Mouse (Mus musculus) midbrain, embryonic 13.5 days (tissue): ENCODE data around the gene Hypk. TPM values are rescaled to one million over a fixed set of nuclear protein-coding genes. Genes with fewer than 3 reads are reported as not detected.

Source experiments
- microRNA-seq: library from miRNA; unstranded; fragments of <30 nt; microRNA quantifications from one replicate; pipeline ENCODE4, GENCODE M21; 2016
- polyA plus RNA-seq: library from polyadenylated mRNA; unstranded; fragments of >200 nt; fragmentation: Nextera tagmentation; extraction: Ambion mirVana; gene quantifications from 2 replicates; pipeline ENCODE4 v1.2.1, GENCODE M21; 2015

The Hypk gene
- polyA plus RNA-seq, 1 experiment from 2014 or later, result 118 TPM

Small RNAs within 50 kb of the gene (microRNA-seq; reads per million reads assigned to microRNA genes)
- gene Gm22953, result not detected

Other genes with a start within 250 kb of the Hypk start
- 212 and 229 TPM in 2 replicates for gene Trp53bp1, start 181.9 kb upstream of the Hypk start, polyA plus RNA-seq
- gene Map1a, start 163.7 kb upstream of the Hypk start, polyA plus RNA-seq, result 18.1 and 20.6 TPM in 2 replicates
- 18.0 and 21.0 TPM in 2 replicates for gene Ppip5k1, start 97.9 kb upstream of the Hypk start, polyA plus RNA-seq
- gene Ckmt1, start 95.6 kb upstream of the Hypk start, polyA plus RNA-seq, result 25.1 and 25.7 TPM in 2 replicates
- gene Strc, start 66.1 kb upstream of the Hypk start, polyA plus RNA-seq, result 0.04 TPM in 1 of 2 replicates, not detected in the other
- gene Pdia3, start 39.5 kb upstream of the Hypk start, polyA plus RNA-seq, result 373 and 395 TPM in 2 replicates
- gene Catsper2, start 39.5 kb upstream of the Hypk start, polyA plus RNA-seq, result 5.0 and 5.3 TPM in 2 replicates
- gene Ell3, start 9.0 kb upstream of the Hypk start, polyA plus RNA-seq, result 2.2 and 2.4 TPM in 2 replicates
- 388 and 391 TPM in 2 replicates for gene Serf2, start 4.1 kb upstream of the Hypk start, polyA plus RNA-seq
- 1.3 and 1.5 TPM in 2 replicates for gene Serinc4, start 3.5 kb downstream of the Hypk start, polyA plus RNA-seq
- gene Mfap1b, start 20.8 kb downstream of the Hypk start, polyA plus RNA-seq, result 78.6 and 82.4 TPM in 2 replicates
- 37.3 and 37.7 TPM in 2 replicates for gene Mfap1a, start 53.4 kb downstream of the Hypk start, polyA plus RNA-seq
- gene Wdr76, start 53.4 kb downstream of the Hypk start, polyA plus RNA-seq, result 6.4 and 7.9 TPM in 2 replicates